Mouse (Mus musculus) forebrain, embryonic 13.5 days (tissue): ENCODE measurements at regions not wholly inside any gene's neighbourhood (a gene's known extent, or its start where the extent isn't known, plus 50 kb on each side); places are given as distances from the start of the nearest gene placed in this dataset.

Experiments used
- ATAC-seq: fragments of 200-750 bp; cut with Nextera tagmentation; 2 replicates; pipeline ENCODE4 v1.8.0; 2017
- H3K27ac ChIP-seq: fragments of 300-500 bp; sonication (generic); 2 replicates; pipeline ENCODE4 v1.5.1; 2015; ENCODE audit warnings: inconsistent platforms, mild to moderate bottlenecking, moderate library complexity
- H3K27me3 ChIP-seq: fragments of 300-500 bp; sonication (generic); 2 replicates; pipeline ENCODE4 v1.6.1; 2015; ENCODE audit warnings: mild to moderate bottlenecking, inconsistent platforms
- H3K36me3 ChIP-seq: fragments of 300-500 bp; sonication (generic); 2 replicates; pipeline ENCODE4 v1.6.1; 2015; ENCODE audit warnings: mild to moderate bottlenecking, inconsistent platforms; ENCODE audit not compliant: poor library complexity, severe bottlenecking
- H3K4me1 ChIP-seq: fragments of 300-500 bp; sonication (generic); 2 replicates; pipeline ENCODE4 v1.6.1; 2015; ENCODE audit warnings: inconsistent platforms
- H3K4me2 ChIP-seq: fragments of 300-500 bp; sonication (generic); 2 replicates; pipeline ENCODE4 v1.6.1; 2015; ENCODE audit warnings: inconsistent platforms, mild to moderate bottlenecking, moderate library complexity
- H3K4me3 ChIP-seq: fragments of 300-500 bp; sonication (generic); 2 replicates; pipeline ENCODE4 v1.5.1; 2015; ENCODE audit warnings: mild to moderate bottlenecking, inconsistent platforms
- H3K9ac ChIP-seq: fragments of 300-500 bp; sonication (generic); 2 replicates; pipeline ENCODE4 v1.6.1; 2015; ENCODE audit warnings: mild to moderate bottlenecking, inconsistent platforms
- H3K9me3 ChIP-seq: fragments of 300-500 bp; sonication (generic); replicated peaks from 2 replicates; pipeline ENCODE4 v1.6.1; 2016; ENCODE audit warnings: inconsistent platforms
- WGBS: fragments of 180-500 bp; shearing (Covaris S2); methylation state at CpG from one replicate; pipeline ENCODE4 v1.1.7; 2015; 5-methylcytosine and 5-hydroxymethylcytosine counted together

- H3K4me2 ChIP-seq, result no peak overlapping the region
- no peak overlapping the region for H3K4me3 ChIP-seq
- no peaks in the 10 kb centered on the region for H3K9me3 ChIP-seq
- no peaks in the 10 kb centered on the region for H3K4me1 ChIP-seq
- WGBS, result 91% methylated on average over 3 of the region's 3 CpGs
- no peaks in the 10 kb centered on the region for H3K36me3 ChIP-seq
- no peak for ATAC-seq
- H3K27ac ChIP-seq, result no peak overlapping the region
- no peaks in the 10 kb centered on the region for H3K27me3 ChIP-seq
- no peak overlapping the region for H3K9ac ChIP-seq
Measured at GRCm38 (mm10) chr3:148202148-148202547, 788.2 kb downstream of the Adgrl2 start.

GRCm38 (mm10) chr3:148186704-148187103 lies 803.7 kb downstream of the Adgrl2 start:
- Histone ChIP-seq H3K27me3 (no peaks in the 10 kb centered on the region), H3K4me1 (no peaks in the 10 kb centered on the region), H3K4me2 (no peak overlapping the region), H3K9me3 (no peaks in the 10 kb centered on the region), H3K4me3 (no peak overlapping the region), H3K9ac (no peak overlapping the region), H3K27ac (no peak overlapping the region), H3K36me3 (no peaks in the 10 kb centered on the region)
- 69% methylated on average over 2 of the region's 2 CpGs for WGBS
- no peak for ATAC-seq

DNA sequence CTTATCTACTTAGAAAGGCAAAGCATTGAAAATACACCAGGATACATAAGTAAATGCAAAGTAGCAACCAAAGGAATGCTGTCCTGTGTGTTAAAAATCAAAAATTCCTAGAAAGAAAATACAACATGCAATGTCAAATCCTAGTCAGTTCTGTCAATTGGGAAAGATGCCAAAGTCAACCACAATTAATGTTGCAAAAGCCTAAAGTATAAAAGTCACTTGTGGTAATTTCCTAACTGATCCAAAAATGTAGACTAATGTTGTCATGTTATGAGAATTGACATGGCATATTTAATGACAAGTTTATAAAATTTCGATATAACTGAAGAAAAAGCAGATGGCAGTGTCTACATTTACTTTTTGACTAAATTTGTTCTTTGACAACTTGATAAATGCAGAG lies 822.8 kb downstream of the Adgrl2 start:
- Histone ChIP-seq H3K4me2 (no peak overlapping the region), H3K9ac (no peak overlapping the region), H3K4me1 (no peaks in the 10 kb centered on the region), H3K9me3 (no peaks in the 10 kb centered on the region), H3K36me3 (no peaks in the 10 kb centered on the region), H3K27ac (no peak overlapping the region), H3K27me3 (no peaks in the 10 kb centered on the region), H3K4me3 (no peak overlapping the region)
- ATAC-seq, result no peak
- WGBS, result 77% methylated on average over 1 of the region's 1 CpGs

GRCm38 (mm10) chr3:148159059-148159458 lies 831.3 kb downstream of the Adgrl2 start:
- ATAC-seq, result no peak
- H3K36me3 ChIP-seq, result no peaks in the 10 kb centered on the region
- no peaks in the 10 kb centered on the region for H3K27me3 ChIP-seq
- no peak overlapping the region for H3K27ac ChIP-seq
- no peaks in the 10 kb centered on the region for H3K9me3 ChIP-seq
- H3K4me1 ChIP-seq, result no peaks in the 10 kb centered on the region
- H3K9ac ChIP-seq, result no peak overlapping the region
- H3K4me3 ChIP-seq, result no peak overlapping the region
- WGBS, result 52% methylated on average over 3 of the region's 3 CpGs
- H3K4me2 ChIP-seq, result no peak overlapping the region

DNA sequence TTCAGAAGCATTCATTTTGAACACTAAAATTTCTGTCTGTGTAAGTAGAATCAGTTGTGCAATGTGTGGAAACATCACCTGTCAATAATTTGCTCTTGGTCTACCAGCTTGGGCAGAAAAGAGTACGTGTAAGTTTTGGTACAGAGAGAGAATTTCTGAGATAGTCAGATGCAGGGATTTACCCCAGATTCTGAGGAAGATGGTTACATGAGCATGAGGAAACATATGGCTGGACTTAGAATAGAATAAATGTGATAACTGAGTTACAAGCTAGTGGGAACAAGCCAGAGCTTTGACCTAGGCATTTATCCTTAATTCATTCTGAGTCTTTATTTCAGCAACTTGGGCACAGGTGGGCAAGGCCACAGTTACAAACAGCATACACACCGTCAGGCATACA lies 831.8 kb downstream of the Adgrl2 start:
- Histone ChIP-seq H3K27me3 (no peaks in the 10 kb centered on the region), H3K9ac (no peak overlapping the region), H3K4me1 (no peaks in the 10 kb centered on the region), H3K4me3 (no peak overlapping the region), H3K36me3 (no peaks in the 10 kb centered on the region), H3K4me2 (no peak overlapping the region), H3K9me3 (no peaks in the 10 kb centered on the region), H3K27ac (no peak overlapping the region)
- WGBS, result 88% methylated on average over 2 of the region's 2 CpGs
- no peak for ATAC-seq

GRCm38 (mm10) chr3:148143776-148144175 lies 846.6 kb downstream of the Adgrl2 start:
- H3K27ac ChIP-seq, result no peak overlapping the region
- no peaks in the 10 kb centered on the region for H3K36me3 ChIP-seq
- H3K9me3 ChIP-seq, result no peaks in the 10 kb centered on the region
- no peak overlapping the region for H3K4me3 ChIP-seq
- H3K4me1 ChIP-seq, result no peaks in the 10 kb centered on the region
- ATAC-seq, result no peak
- WGBS, result 89% methylated on average over 2 of the region's 2 CpGs
- no peak overlapping the region for H3K4me2 ChIP-seq
- no peaks in the 10 kb centered on the region for H3K27me3 ChIP-seq
- no peak overlapping the region for H3K9ac ChIP-seq

GRCm38 (mm10) chr3:148136791-148137251 lies 853.5 kb downstream of the Adgrl2 start:
- Histone ChIP-seq H3K4me2 (no peak overlapping the region), H3K4me3 (no peak overlapping the region), H3K4me1 (no peaks in the 10 kb centered on the region), H3K36me3 (no peaks in the 10 kb centered on the region), H3K27ac (no peak overlapping the region), H3K9ac (no peak overlapping the region), H3K27me3 (no peaks in the 10 kb centered on the region), H3K9me3 (no peaks in the 10 kb centered on the region)
- no peak for ATAC-seq
- 83% methylated on average over 3 of the region's 3 CpGs for WGBS

- Histone ChIP-seq H3K27me3 (no peaks in the 10 kb centered on the region), H3K4me2 (no peak overlapping the region), H3K4me1 (no peaks in the 10 kb centered on the region), H3K4me3 (no peak overlapping the region), H3K9me3 (no peaks in the 10 kb centered on the region), H3K9ac (no peak overlapping the region), H3K27ac (no peak overlapping the region), H3K36me3 (no peaks in the 10 kb centered on the region)
- ATAC-seq, result no peak
- WGBS, result 92% methylated on average over 2 of the region's 2 CpGs
Measured at GRCm38 (mm10) chr3:148134646-148135045, 855.7 kb downstream of the Adgrl2 start.

GRCm38 (mm10) chr3:148115576-148115975 lies 874.8 kb downstream of the Adgrl2 start:
- no peaks in the 10 kb centered on the region for H3K36me3 ChIP-seq
- no peak overlapping the region for H3K4me3 ChIP-seq
- no peak overlapping the region for H3K4me2 ChIP-seq
- no peaks in the 10 kb centered on the region for H3K4me1 ChIP-seq
- no peak overlapping the region for H3K27ac ChIP-seq
- no peak for ATAC-seq
- H3K27me3 ChIP-seq, result no peaks in the 10 kb centered on the region
- 0 out of 2 replicates have a peak, but pooled peaks cover 4% of the 10 kb centered on the region for H3K9me3 ChIP-seq
- no peak overlapping the region for H3K9ac ChIP-seq

DNA sequence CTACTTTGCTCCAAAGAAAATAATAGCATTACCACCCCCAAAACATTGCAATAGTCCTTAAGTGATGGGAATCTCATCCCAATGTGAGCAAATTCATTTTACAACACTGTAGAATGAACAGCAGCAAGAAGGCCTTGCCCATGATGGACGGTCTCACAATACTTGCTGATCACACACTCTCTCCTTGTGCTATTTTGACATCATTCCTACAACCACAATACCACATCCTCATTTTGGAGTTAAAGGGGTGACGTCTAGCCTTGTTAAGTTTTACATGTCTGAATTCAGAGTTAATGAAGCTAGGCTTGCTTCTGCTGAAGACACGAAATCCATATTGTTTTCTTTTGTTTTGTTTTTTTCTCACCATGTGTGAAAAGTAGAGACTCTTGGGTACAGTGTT lies 878.2 kb downstream of the Adgrl2 start:
- Histone ChIP-seq H3K9ac (no peak overlapping the region), H3K9me3 (0 out of 2 replicates have a peak, but pooled peaks cover under 1% of the 10 kb centered on the region), H3K36me3 (no peaks in the 10 kb centered on the region), H3K27me3 (no peaks in the 10 kb centered on the region), H3K4me1 (no peaks in the 10 kb centered on the region), H3K4me2 (no peak overlapping the region), H3K4me3 (no peak overlapping the region), H3K27ac (no peak overlapping the region)
- WGBS, result 75% methylated on average over 3 of the region's 3 CpGs
- no peak for ATAC-seq

- 20% methylated on average over 1 of the region's 1 CpGs for WGBS
- H3K27ac ChIP-seq, result no peak overlapping the region
- no peaks in the 10 kb centered on the region for H3K27me3 ChIP-seq
- no peak overlapping the region for H3K4me2 ChIP-seq
- H3K36me3 ChIP-seq, result no peaks in the 10 kb centered on the region
- H3K9ac ChIP-seq, result no peak overlapping the region
- H3K4me1 ChIP-seq, result no peaks in the 10 kb centered on the region
- no peak for ATAC-seq
- no peak overlapping the region for H3K4me3 ChIP-seq
- H3K9me3 ChIP-seq, result no peaks in the 10 kb centered on the region
Measured at GRCm38 (mm10) chr3:148107031-148107430, 883.3 kb downstream of the Adgrl2 start.

DNA sequence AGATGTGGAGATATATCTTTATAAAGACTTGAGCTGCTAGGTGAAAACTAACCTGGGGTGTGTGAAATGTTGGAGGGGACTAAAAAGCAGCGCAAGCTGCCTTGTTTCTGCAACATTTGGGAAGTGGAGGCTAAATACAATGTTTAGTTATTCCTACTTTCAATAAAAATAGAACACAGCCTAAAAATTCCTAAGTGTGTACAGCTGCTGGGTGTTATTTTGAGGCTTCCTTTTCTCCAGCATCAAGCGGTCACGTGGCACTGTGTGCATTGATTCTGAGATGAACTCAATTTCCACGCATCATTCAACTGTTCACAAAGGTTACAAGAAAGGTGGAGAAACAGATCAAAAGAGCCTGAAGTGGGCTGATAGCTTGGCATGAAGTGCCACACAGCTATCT lies 896.4 kb downstream of the Adgrl2 start:
- Histone ChIP-seq H3K36me3 (no peaks in the 10 kb centered on the region), H3K9me3 (no peaks in the 10 kb centered on the region)
- 91% methylated on average over 4 of the region's 4 CpGs for WGBS

GRCm38 (mm10) chr3:148075841-148076240 lies 914.5 kb downstream of the Adgrl2 start:
- H3K9ac ChIP-seq, result no peak overlapping the region
- no peak overlapping the region for H3K27ac ChIP-seq
- peaks cover 6% of the 10 kb centered on the region; the same call in 1 of the 2 replicates for H3K4me1 ChIP-seq
- H3K4me3 ChIP-seq, result no peak overlapping the region
- 26% methylated on average over 2 of the region's 2 CpGs for WGBS
- no peak; the same call in 1 of the 2 replicates for ATAC-seq
- no peak overlapping the region for H3K4me2 ChIP-seq
- H3K9me3 ChIP-seq, result no peaks in the 10 kb centered on the region
- no peaks in the 10 kb centered on the region for H3K27me3 ChIP-seq
- H3K36me3 ChIP-seq, result no peaks in the 10 kb centered on the region

More for the DNA sequence above, 896.4 kb downstream of the Adgrl2 start:
- ATAC-seq, result no peak
- Histone ChIP-seq H3K4me1 (no peaks in the 10 kb centered on the region), H3K4me3 (no peak overlapping the region), H3K9ac (no peak overlapping the region), H3K4me2 (no peak overlapping the region), H3K27ac (no peak overlapping the region), H3K27me3 (no peaks in the 10 kb centered on the region)
